Comparison of ENCODE assay signal across 23 mouse cellular contexts in genomic region chr5:136181197-136181596, GRCm38 (mm10).
"Had no signal": no experiment of that assay in that cellular context is flagged by ENCODE, and none has a peak within 500 bp of the region (broad histone marks: within the 10 kb centered on the region; RNA-seq: fewer than 3 reads in every experiment).

No protein-coding gene starts in this region.

- H3K4me1 ChIP-seq: limb, embryonic 12.5 days; limb, embryonic 15.5 days; neural tube, embryonic 15.5 days; stomach, embryonic 15.5 days had no signal

- H3K27ac ChIP-seq: kidney, postnatal 0 days; limb, embryonic 12.5 days; limb, embryonic 15.5 days; liver, embryonic 14.5 days; midbrain, embryonic 10.5 days; neural tube, embryonic 12.5 days; neural tube, embryonic 15.5 days; stomach, embryonic 15.5 days had no signal

- H3K27me3 ChIP-seq: limb, embryonic 12.5 days; limb, embryonic 15.5 days; megakaryocyte, embryonic 14.5 days; neural tube, embryonic 12.5 days; neural tube, embryonic 15.5 days; stomach, embryonic 15.5 days had no signal

- ATAC-seq: intestine, postnatal 0 days; liver, postnatal 0 days; lung, postnatal 0 days had no signal

- H3K9ac ChIP-seq: limb, embryonic 12.5 days; limb, embryonic 15.5 days; liver, embryonic 14.5 days; liver, postnatal 0 days; lung, embryonic 14.5 days; neural tube, embryonic 12.5 days; neural tube, embryonic 15.5 days; stomach, embryonic 15.5 days had no signal

- H3K4me3 ChIP-seq: left cerebral cortex, adult 2 months; limb, embryonic 12.5 days; limb, embryonic 15.5 days; megakaryocyte, embryonic 14.5 days; midbrain, embryonic 10.5 days; neural tube, embryonic 12.5 days; neural tube, embryonic 15.5 days; stomach, embryonic 15.5 days had no signal

- H3K4me2 ChIP-seq: limb, embryonic 12.5 days; limb, embryonic 15.5 days; liver, embryonic 11.5 days; lung, embryonic 14.5 days; neural tube, embryonic 12.5 days; neural tube, embryonic 15.5 days; stomach, embryonic 15.5 days had no signal

- H3K9me3 ChIP-seq: limb, embryonic 12.5 days; limb, embryonic 15.5 days; megakaryocyte, embryonic 14.5 days; midbrain, embryonic 10.5 days; neural tube, embryonic 12.5 days; neural tube, embryonic 15.5 days; stomach, embryonic 15.5 days had no signal

- DNase-seq: kidney, adult 2 months; left cerebral cortex, postnatal 4 days; liver, postnatal 0 days; lung, embryonic 14.5 days; lung, postnatal 36 days; midbrain, embryonic 14.5 days; right cerebral cortex, postnatal 25 days; spleen, adult 18-20 months; thymus, adult 18-20 months; thymus, postnatal 36 days had no signal
